Mouse (Mus musculus): ENCODE data around the gene Galntl6.

Gene Galntl6

DNA sequence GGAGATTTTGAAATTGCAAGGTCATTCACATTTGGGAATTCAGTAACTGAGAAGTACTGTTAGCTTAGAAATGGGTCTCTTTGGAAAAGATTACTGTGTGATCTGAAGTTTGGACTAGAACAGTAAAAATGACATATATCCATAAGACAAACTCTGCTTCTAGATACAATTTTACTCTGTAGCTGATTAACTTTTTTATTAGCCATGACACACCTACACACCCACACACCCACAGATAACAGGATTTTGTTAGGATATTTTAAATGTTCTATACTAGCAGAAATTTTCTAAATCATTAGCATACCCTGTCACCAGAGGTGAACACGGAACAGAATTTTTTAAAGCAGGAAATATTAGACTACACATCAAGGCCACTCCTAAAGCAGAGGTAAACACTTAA, 722.7 kb downstream of the Galntl6 start:
- Histone ChIP-seq H3K9me3 (ENCODE audit: low read length) (no peaks in the 10 kb centered on the region), H3K4me1 (replicated peaks; ENCODE audit: low read depth, low read length) (no peaks in the 10 kb centered on the region), H3K36me3 (ENCODE audit: insufficient read depth, low read length) (no peaks in the 10 kb centered on the region), H3K4me3 (replicated peaks; ENCODE audit: low read length) (no peak overlapping the region), H3K27me3 (ENCODE audit: insufficient read depth, low read length) (no peaks in the 10 kb centered on the region)
- TF ChIP-seq CTCF (conservative IDR thresholded peaks at IDR 0.05; ENCODE audit: low read length), result no peak
- no peak for TF ChIP-seq POU5F1 (IDR thresholded peaks at IDR 0.05; ENCODE audit: borderline replicate concordance, low read length)
- no peak for TF ChIP-seq NANOG (IDR thresholded peaks at IDR 0.05; ENCODE audit: borderline replicate concordance, low read length)

DNA sequence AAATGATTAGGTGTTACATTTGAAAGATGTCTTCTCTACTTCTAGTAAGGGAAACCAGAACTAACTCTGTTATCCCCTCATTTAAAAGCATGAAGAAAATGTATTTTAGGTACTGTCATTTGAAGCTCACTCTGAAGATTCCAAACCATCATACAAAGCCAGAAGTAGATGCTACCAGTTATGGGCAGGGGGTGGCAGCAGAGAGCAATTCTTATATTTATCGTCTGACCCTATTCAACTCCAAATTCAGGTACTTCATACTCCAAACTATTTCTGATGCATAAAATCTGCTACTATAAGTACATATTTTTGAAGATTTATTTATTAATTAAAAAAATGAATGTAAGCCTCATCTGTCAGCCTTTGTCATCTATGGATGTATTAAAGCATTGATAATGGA, 765.5 kb downstream of the Galntl6 start:
- Histone ChIP-seq H3K36me3 (ENCODE audit: insufficient read depth, low read length) (no peaks in the 10 kb centered on the region), H3K4me1 (replicated peaks; ENCODE audit: low read depth, low read length) (no peaks in the 10 kb centered on the region), H3K27me3 (ENCODE audit: insufficient read depth, low read length) (no peaks in the 10 kb centered on the region), H3K4me3 (replicated peaks; ENCODE audit: low read length) (no peak overlapping the region), H3K9me3 (ENCODE audit: low read length) (no peaks in the 10 kb centered on the region)
- TF ChIP-seq POU5F1 (IDR thresholded peaks at IDR 0.05; ENCODE audit: borderline replicate concordance, low read length) (no peak), CTCF (conservative IDR thresholded peaks at IDR 0.05; ENCODE audit: low read length) (peak; percentile 57)

DNA sequence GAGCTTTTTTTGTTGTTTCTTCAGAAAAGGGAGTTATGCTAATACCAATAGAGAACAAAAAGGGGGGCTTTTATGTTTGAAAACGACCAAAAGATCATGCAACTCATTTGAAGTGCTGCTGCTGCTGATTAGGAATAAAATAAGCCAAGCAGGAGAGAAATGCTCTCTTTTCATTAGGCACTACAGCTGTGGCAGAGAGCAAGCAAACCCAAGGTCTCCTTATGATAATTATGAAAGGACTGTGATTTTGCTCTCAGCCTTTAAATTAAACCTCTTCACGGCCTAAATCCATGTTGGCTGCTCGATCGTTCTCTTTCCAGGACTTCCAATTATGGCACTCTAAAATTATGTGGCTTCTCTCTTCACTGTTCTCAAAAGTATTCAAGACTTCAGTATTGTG, 825.7 kb downstream of the Galntl6 start:
- H3K9me3 ChIP-seq (ENCODE audit: low read length), result no peaks in the 10 kb centered on the region
- no peak overlapping the region for H3K4me3 ChIP-seq (replicated peaks; ENCODE audit: low read length)
- H3K27me3 ChIP-seq (ENCODE audit: insufficient read depth, low read length), result no peaks in the 10 kb centered on the region
- H3K4me1 ChIP-seq (replicated peaks; ENCODE audit: low read depth, low read length), result no peaks in the 10 kb centered on the region
- H3K36me3 ChIP-seq (ENCODE audit: insufficient read depth, low read length), result no peaks in the 10 kb centered on the region
- no peak for TF ChIP-seq CTCF (conservative IDR thresholded peaks at IDR 0.05; ENCODE audit: low read length)
- TF ChIP-seq NANOG (IDR thresholded peaks at IDR 0.05; ENCODE audit: borderline replicate concordance, low read length), result no peak
- TF ChIP-seq POU5F1 (IDR thresholded peaks at IDR 0.05; ENCODE audit: borderline replicate concordance, low read length), result no peak

DNA sequence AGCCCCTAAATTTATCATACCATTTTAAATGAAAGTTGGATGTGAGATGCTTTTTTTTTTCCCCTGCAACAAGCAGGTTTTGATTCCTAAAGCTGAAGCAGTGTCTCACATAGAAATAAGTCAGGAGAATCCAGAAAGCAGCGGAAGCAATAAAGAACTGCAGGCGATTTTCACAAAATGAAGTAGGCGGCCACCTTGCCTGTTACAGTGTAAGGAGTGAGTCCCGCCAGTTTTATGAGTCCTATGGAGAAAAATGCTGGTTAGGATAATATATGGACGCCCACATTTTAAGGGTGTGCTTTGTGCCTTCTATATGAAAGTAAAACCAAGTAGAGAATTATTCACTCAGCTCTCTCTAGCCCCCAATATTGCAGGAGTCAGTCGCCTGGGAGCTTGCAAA, 827.5 kb downstream of the Galntl6 start:
- no peaks in the 10 kb centered on the region for H3K36me3 ChIP-seq (ENCODE audit: insufficient read depth, low read length)
- H3K9me3 ChIP-seq (ENCODE audit: low read length), result no peaks in the 10 kb centered on the region
- no peaks in the 10 kb centered on the region for H3K27me3 ChIP-seq (ENCODE audit: insufficient read depth, low read length)
- H3K4me1 ChIP-seq (replicated peaks; ENCODE audit: low read depth, low read length), result no peaks in the 10 kb centered on the region
- no peak for TF ChIP-seq NANOG (IDR thresholded peaks at IDR 0.05; ENCODE audit: borderline replicate concordance, low read length)
- TF ChIP-seq CTCF (conservative IDR thresholded peaks at IDR 0.05; ENCODE audit: low read length), result no peak
- no peak for TF ChIP-seq POU5F1 (IDR thresholded peaks at IDR 0.05; ENCODE audit: borderline replicate concordance, low read length)
- no peak overlapping the region for H3K4me3 ChIP-seq (replicated peaks; ENCODE audit: low read length)

DNA sequence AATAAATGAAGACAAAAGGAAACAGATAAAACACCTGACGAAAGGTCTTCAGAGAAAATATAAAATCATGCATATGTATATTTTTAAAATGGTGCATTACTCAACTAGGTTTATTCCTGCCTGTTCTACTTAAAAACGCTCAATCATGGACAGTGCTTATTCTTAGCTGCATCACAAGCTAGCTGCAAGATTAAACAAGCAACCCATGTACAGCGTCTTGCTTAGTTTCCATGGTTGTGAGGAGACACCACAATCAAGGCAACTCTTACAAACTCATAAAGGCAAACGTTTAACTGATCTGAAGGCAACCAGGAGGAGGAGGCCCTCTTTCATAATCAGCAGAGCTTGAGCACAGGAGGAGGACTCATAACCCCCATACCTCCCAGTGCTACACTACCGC, 830.7 kb downstream of the Galntl6 start:
- Histone ChIP-seq H3K27me3 (ENCODE audit: insufficient read depth, low read length) (no peaks in the 10 kb centered on the region), H3K36me3 (ENCODE audit: insufficient read depth, low read length) (no peaks in the 10 kb centered on the region), H3K9me3 (ENCODE audit: low read length) (no peaks in the 10 kb centered on the region), H3K4me1 (replicated peaks; ENCODE audit: low read depth, low read length) (no peaks in the 10 kb centered on the region), H3K4me3 (replicated peaks; ENCODE audit: low read length) (no peak overlapping the region)
- TF ChIP-seq NANOG (IDR thresholded peaks at IDR 0.05; ENCODE audit: borderline replicate concordance, low read length) (no peak), POU5F1 (IDR thresholded peaks at IDR 0.05; ENCODE audit: borderline replicate concordance, low read length) (no peak), CTCF (conservative IDR thresholded peaks at IDR 0.05; ENCODE audit: low read length) (no peak)

DNA sequence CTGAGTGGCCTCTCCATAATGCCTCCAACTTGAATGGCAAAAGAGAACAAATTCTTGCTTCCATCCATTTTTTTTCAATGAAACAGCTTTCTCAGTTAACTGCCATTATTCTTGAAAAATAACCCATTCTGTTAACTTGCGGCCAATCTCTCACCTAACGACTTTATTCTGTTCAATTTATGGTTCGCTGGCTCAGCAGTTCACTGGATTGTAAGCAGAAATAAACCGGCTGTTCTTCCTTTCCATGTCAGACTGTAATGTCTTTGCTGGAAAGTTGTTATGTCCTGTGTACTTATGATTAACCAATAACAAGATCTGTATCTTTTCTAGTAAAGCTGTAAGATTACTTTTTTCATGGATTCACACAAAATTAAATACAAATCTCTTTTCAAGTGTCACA, 837.8 kb downstream of the Galntl6 start:
- TF ChIP-seq POU5F1 (IDR thresholded peaks at IDR 0.05; ENCODE audit: borderline replicate concordance, low read length), result no peak
- TF ChIP-seq NANOG (IDR thresholded peaks at IDR 0.05; ENCODE audit: borderline replicate concordance, low read length), result no peak
- TF ChIP-seq CTCF (conservative IDR thresholded peaks at IDR 0.05; ENCODE audit: low read length), result no peak
- H3K36me3 ChIP-seq (ENCODE audit: insufficient read depth, low read length), result no peaks in the 10 kb centered on the region
- no peaks in the 10 kb centered on the region for H3K27me3 ChIP-seq (ENCODE audit: insufficient read depth, low read length)
- no peaks in the 10 kb centered on the region for H3K4me1 ChIP-seq (replicated peaks; ENCODE audit: low read depth, low read length)
- H3K9me3 ChIP-seq (ENCODE audit: low read length), result no peaks in the 10 kb centered on the region
- H3K4me3 ChIP-seq (replicated peaks; ENCODE audit: low read length), result no peak overlapping the region

DNA sequence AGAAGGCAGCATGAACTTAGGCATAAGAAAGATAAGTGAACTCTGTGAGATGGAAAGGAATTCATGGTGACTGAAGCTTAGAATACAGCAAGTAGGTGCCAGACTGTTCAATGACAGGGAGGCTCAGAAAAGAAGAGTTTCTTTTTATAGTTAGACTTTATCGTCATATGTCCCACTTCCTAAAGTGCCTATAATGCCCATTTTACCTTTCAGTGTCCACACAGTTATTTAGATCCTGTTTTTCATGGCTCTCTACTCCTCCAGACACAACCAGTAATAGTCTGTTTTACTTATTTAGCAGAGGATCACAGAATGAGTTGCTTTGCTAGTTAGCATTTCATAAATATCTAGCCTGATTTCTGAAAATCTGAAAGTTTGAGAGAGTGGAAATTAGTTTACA, 838.7 kb downstream of the Galntl6 start:
- TF ChIP-seq POU5F1 (IDR thresholded peaks at IDR 0.05; ENCODE audit: borderline replicate concordance, low read length) (no peak), NANOG (IDR thresholded peaks at IDR 0.05; ENCODE audit: borderline replicate concordance, low read length) (no peak), CTCF (conservative IDR thresholded peaks at IDR 0.05; ENCODE audit: low read length) (no peak)
- no peaks in the 10 kb centered on the region for H3K9me3 ChIP-seq (ENCODE audit: low read length)
- H3K27me3 ChIP-seq (ENCODE audit: insufficient read depth, low read length), result no peaks in the 10 kb centered on the region
- H3K4me1 ChIP-seq (replicated peaks; ENCODE audit: low read depth, low read length), result no peaks in the 10 kb centered on the region
- H3K36me3 ChIP-seq (ENCODE audit: insufficient read depth, low read length), result no peaks in the 10 kb centered on the region
- no peak overlapping the region for H3K4me3 ChIP-seq (replicated peaks; ENCODE audit: low read length)

DNA sequence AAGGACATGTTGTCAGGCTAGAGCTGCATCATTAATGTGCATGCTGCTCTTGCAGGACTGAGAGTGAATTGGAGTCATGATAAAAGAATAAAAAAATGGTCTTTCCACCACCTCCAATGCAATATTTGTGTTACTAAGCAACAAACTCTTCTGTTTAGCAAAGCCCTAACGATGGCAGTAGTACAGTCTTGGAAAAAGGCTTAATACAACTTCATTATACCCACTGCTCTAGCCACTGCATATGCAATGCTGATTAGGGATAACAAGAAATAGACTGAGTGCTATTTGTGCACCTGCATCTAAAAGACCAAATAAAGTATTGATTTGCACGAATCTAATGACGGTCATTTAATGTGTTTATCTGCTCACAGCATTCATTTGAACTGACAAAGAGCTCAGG, 880.2 kb downstream of the Galntl6 start:
- Histone ChIP-seq H3K36me3 (ENCODE audit: insufficient read depth, low read length) (no peaks in the 10 kb centered on the region), H3K9me3 (ENCODE audit: low read length) (no peaks in the 10 kb centered on the region), H3K27me3 (ENCODE audit: insufficient read depth, low read length) (no peaks in the 10 kb centered on the region), H3K4me1 (replicated peaks; ENCODE audit: low read depth, low read length) (no peaks in the 10 kb centered on the region), H3K4me3 (replicated peaks; ENCODE audit: low read length) (no peak overlapping the region)
- TF ChIP-seq NANOG (IDR thresholded peaks at IDR 0.05; ENCODE audit: borderline replicate concordance, low read length), result no peak
- TF ChIP-seq POU5F1 (IDR thresholded peaks at IDR 0.05; ENCODE audit: borderline replicate concordance, low read length), result no peak
- no peak for TF ChIP-seq CTCF (conservative IDR thresholded peaks at IDR 0.05; ENCODE audit: low read length)

DNA sequence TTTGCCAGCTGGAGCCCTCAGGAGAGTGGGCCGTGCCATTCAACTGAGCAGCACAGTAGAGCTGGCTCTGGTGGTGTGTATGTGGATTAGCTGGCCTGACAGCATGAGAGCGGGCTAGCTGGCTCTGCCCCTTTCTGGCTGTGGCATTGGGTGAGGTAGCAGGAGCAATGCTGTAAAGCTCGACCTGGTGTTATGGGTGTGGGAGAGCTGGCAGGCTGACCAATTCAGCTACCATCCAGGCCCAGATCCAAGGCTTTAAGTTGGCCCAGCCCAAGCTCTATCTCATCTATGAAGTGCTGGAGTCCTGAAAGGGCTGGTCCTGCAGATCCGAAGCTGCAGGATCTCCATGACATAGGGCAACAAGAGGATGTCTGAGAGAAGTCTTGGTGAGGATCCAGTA, 886.9 kb downstream of the Galntl6 start:
- Histone ChIP-seq H3K9me3 (ENCODE audit: low read length) (no peaks in the 10 kb centered on the region), H3K27me3 (ENCODE audit: insufficient read depth, low read length) (no peaks in the 10 kb centered on the region), H3K36me3 (ENCODE audit: insufficient read depth, low read length) (no peaks in the 10 kb centered on the region), H3K4me1 (replicated peaks; ENCODE audit: low read depth, low read length) (no peaks in the 10 kb centered on the region), H3K4me3 (replicated peaks; ENCODE audit: low read length) (no peak overlapping the region)
- TF ChIP-seq NANOG (IDR thresholded peaks at IDR 0.05; ENCODE audit: borderline replicate concordance, low read length) (no peak), POU5F1 (IDR thresholded peaks at IDR 0.05; ENCODE audit: borderline replicate concordance, low read length) (no peak), CTCF (conservative IDR thresholded peaks at IDR 0.05; ENCODE audit: low read length) (no peak)

Data from E14TG2a.4 (cell line).